Mouse (Mus musculus) heart, embryonic 15.5 days (tissue): ENCODE measurements around the gene Cth. TPM values are rescaled to one million over a fixed set of nuclear protein-coding genes. Genes with fewer than 3 reads are reported as not detected.
"Not testable (repeated sequence)": the region's sequence is repeated elsewhere in the genome, so short reads cannot be mapped to it uniquely, and the experiment has no call there.

Experiments used
- ATAC-seq: fragments of 200-750 bp; cut with Nextera tagmentation; replicated peaks from 2 replicates; pipeline ENCODE4 v1.8.0; 2017; ENCODE audit warnings: low read depth, moderate TSS enrichment; ENCODE audit not compliant: insufficient number of reproducible peaks, insufficient read depth, low FRiP score
- H3K27ac ChIP-seq: fragments of 300-500 bp; sonication (generic); 2 replicates; pipeline ENCODE4 v1.5.1; 2015; ENCODE audit warnings: mild to moderate bottlenecking, inconsistent platforms
- H3K27me3 ChIP-seq: fragments of 300-500 bp; sonication (generic); 2 replicates; pipeline ENCODE4 v1.6.1; 2015; ENCODE audit warnings: inconsistent platforms
- H3K36me3 ChIP-seq: fragments of 300-500 bp; sonication (generic); 2 replicates; pipeline ENCODE4 v1.6.1; 2015; ENCODE audit warnings: mild to moderate bottlenecking, inconsistent platforms
- H3K4me1 ChIP-seq: fragments of 300-500 bp; sonication (generic); replicated peaks from 2 replicates; pipeline ENCODE4 v1.6.1; 2015; ENCODE audit warnings: inconsistent platforms
- H3K4me2 ChIP-seq: fragments of 300-500 bp; sonication (generic); 2 replicates; pipeline ENCODE4 v1.6.1; 2015; ENCODE audit warnings: inconsistent platforms, mild to moderate bottlenecking, moderate library complexity
- H3K4me3 ChIP-seq: fragments of 300-500 bp; sonication (generic); 2 replicates; pipeline ENCODE4 v1.5.1; 2015; ENCODE audit warnings: mild to moderate bottlenecking, inconsistent platforms
- H3K9ac ChIP-seq: fragments of 300-500 bp; sonication (generic); 2 replicates; pipeline ENCODE4 v1.6.1; 2015; ENCODE audit warnings: mild to moderate bottlenecking, inconsistent platforms
- H3K9me3 ChIP-seq: fragments of 300-500 bp; sonication (generic); replicated peaks from 2 replicates; pipeline ENCODE4 v1.6.1; 2016; ENCODE audit warnings: inconsistent platforms
- WGBS: fragments of 180-500 bp; shearing (Covaris S2); methylation state at CpG from one replicate; pipeline ENCODE4 v1.1.7; 2015; ENCODE audit warnings: mixed read lengths; 5-methylcytosine and 5-hydroxymethylcytosine counted together
- polyA plus RNA-seq: library from polyadenylated mRNA; unstranded; fragments of >200 nt; fragmentation: Nextera tagmentation; extraction: Ambion mirVana; gene quantifications from 2 replicates; pipeline ENCODE4 v1.2.1, GENCODE M21; 2015

Gene Cth
- polyA plus RNA-seq, 1 experiment from 2014 or later: 2.1 TPM

GRCm38 (mm10) chr3:157933223-157933622 is 8.3 kb upstream of the Cth start:
- not testable (repeated sequence) for H3K36me3 ChIP-seq, ATAC-seq, H3K4me3 ChIP-seq, H3K9ac ChIP-seq, H3K4me2 ChIP-seq, H3K4me1 ChIP-seq, H3K27ac ChIP-seq, H3K27me3 ChIP-seq, H3K9me3 ChIP-seq
- 70% methylated on average over 5 of the region's 6 CpGs for WGBS

DNA sequence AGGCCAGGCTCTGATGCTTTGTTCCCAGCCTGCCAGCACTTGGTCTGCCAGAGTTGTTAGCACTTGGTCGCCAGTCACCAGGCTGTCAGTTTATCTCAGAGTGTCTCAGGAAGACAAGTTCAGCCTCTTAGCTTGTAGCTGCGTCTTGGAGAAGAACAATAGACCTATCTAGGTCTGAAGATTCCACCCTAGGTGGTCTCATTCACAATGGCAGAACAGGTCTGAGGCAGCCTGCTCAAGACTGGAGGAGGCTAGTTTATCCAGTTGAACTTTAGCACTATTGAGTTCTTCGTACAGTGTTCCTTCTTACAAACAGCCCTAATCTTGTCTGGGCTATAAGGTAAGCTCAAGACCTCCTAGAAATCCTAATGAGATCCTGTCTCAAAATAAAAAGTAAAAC is 7.2 kb upstream of the Cth start:
- H3K4me2 ChIP-seq: no peak overlapping the region
- H3K4me3 ChIP-seq: no peak overlapping the region
- H3K27ac ChIP-seq: no peak overlapping the region
- no peaks in the 10 kb centered on the region for H3K36me3 ChIP-seq
- no peaks in the 10 kb centered on the region for H3K27me3 ChIP-seq
- no peaks in the 10 kb centered on the region for H3K4me1 ChIP-seq
- no peak overlapping the region for H3K9ac ChIP-seq
- H3K9me3 ChIP-seq: no peaks in the 10 kb centered on the region
- no peak for ATAC-seq
- WGBS: 34% methylated on average over 3 of the region's 3 CpGs

DNA sequence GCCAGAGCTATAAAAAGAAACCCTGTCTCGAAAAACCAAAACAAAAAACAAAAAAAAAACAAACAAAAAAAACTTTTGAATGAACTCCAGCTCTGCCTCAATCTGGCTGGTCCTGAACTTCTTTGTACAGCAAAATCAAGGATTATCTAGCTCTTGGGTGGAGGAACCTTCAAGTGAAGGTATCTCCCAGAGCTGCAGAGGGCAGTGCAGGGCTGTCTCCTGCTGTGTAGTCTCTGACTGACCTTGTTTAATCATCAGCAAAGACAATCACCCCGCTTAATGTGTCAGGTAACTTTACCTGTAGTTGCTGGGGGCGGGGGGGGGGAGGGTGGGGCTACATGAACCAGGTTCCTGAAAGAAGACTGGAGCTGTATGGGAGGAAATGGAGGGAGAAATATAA is 6.7 kb upstream of the Cth start:
- H3K9ac ChIP-seq: no peak overlapping the region
- H3K27me3 ChIP-seq: no peaks in the 10 kb centered on the region
- H3K36me3 ChIP-seq: no peaks in the 10 kb centered on the region
- no peak overlapping the region for H3K27ac ChIP-seq
- H3K4me1 ChIP-seq: no peaks in the 10 kb centered on the region
- H3K4me3 ChIP-seq: no peak overlapping the region
- 47% methylated on average over 3 of the region's 3 CpGs for WGBS
- no peaks in the 10 kb centered on the region for H3K9me3 ChIP-seq
- ATAC-seq: no peak
- no peak overlapping the region for H3K4me2 ChIP-seq

DNA sequence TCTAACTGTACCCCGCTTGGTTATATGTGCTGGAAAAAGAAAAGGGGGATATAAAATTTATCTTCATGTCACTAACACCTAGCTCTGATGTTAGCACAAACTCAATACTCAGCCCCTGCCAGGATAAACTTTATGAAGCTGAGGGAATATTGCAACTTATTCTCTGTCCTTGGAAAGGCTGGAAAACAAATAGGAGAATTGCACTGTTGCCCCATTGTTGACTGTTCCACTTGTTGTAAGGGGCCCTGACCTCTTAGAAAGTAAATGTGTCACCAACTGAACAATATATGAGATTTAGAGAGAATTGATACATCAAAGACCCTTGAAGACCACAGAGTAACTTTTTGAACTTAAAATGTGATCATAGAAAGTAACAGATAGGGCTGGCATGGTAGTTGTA is 4.5 kb upstream of the Cth start:
- Histone ChIP-seq H3K9me3 (no peaks in the 10 kb centered on the region), H3K4me2 (no peak overlapping the region), H3K27ac (no peak overlapping the region), H3K27me3 (no peaks in the 10 kb centered on the region), H3K4me3 (no peak overlapping the region), H3K36me3 (no peaks in the 10 kb centered on the region), H3K4me1 (peaks cover 7% of the 10 kb centered on the region), H3K9ac (no peak overlapping the region)
- no peak for ATAC-seq
- WGBS: 80% methylated on average over 1 of the region's 1 CpGs

DNA sequence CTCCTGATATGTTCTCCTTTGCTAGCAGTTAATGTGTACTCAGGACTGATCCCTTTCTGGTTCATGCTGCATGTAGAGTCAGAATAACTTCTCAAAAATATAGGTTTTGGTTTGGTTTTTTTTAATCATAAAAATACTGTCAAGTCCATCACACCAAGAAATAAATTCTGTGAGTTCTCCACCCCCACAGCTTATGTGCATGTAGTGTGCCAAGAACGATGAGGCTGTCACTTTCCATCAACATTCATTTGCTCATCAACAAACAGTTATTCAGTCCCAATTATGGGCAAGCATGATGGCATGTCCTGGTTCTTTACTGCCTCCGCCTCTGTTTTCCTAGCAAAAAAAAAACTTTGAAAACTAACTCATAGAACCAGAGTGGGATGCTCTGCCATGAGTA is 3.9 kb upstream of the Cth start:
- no peaks in the 10 kb centered on the region for H3K9me3 ChIP-seq
- no peak for ATAC-seq

GRCm38 (mm10) chr3:157926761-157927160 is 1.9 kb upstream of the Cth start:
- H3K4me3 ChIP-seq: no peak overlapping the region
- no peaks in the 10 kb centered on the region for H3K36me3 ChIP-seq
- H3K4me1 ChIP-seq: peaks cover 9% of the 10 kb centered on the region
- H3K9me3 ChIP-seq: no peaks in the 10 kb centered on the region
- no peak overlapping the region for H3K4me2 ChIP-seq
- ATAC-seq: no peak
- H3K27ac ChIP-seq: no peak overlapping the region
- H3K27me3 ChIP-seq: no peaks in the 10 kb centered on the region
- WGBS: 37% methylated on average over 2 of the region's 2 CpGs
- no peak overlapping the region for H3K9ac ChIP-seq

More for the DNA sequence above, 3.9 kb upstream of the Cth start:
- Histone ChIP-seq H3K4me3 (no peak overlapping the region), H3K4me2 (no peak overlapping the region), H3K36me3 (no peaks in the 10 kb centered on the region), H3K27me3 (no peaks in the 10 kb centered on the region), H3K9ac (no peak overlapping the region), H3K4me1 (peaks cover 9% of the 10 kb centered on the region), H3K27ac (no peak overlapping the region)
- WGBS: 74% methylated on average over 2 of the region's 2 CpGs

- Histone ChIP-seq H3K36me3 (no peaks in the 10 kb centered on the region), H3K4me3 (no peak overlapping the region), H3K4me1 (peaks cover 9% of the 10 kb centered on the region), H3K9me3 (no peaks in the 10 kb centered on the region), H3K9ac (no peak overlapping the region), H3K4me2 (no peak overlapping the region), H3K27me3 (no peaks in the 10 kb centered on the region), H3K27ac (no peak overlapping the region)
- ATAC-seq: no peak
- WGBS: 84% methylated on average over 14 of the region's 14 CpGs
These were observed 1.0 kb upstream of the Cth start for GRCm38 (mm10) chr3:157925706-157926510.

- WGBS: 87% methylated on average over 3 of the region's 3 CpGs
- H3K9me3 ChIP-seq: no peaks in the 10 kb centered on the region
- no peak for ATAC-seq
These were observed 1.5 kb downstream of the Cth start for GRCm38 (mm10) chr3:157923268-157923835.

DNA sequence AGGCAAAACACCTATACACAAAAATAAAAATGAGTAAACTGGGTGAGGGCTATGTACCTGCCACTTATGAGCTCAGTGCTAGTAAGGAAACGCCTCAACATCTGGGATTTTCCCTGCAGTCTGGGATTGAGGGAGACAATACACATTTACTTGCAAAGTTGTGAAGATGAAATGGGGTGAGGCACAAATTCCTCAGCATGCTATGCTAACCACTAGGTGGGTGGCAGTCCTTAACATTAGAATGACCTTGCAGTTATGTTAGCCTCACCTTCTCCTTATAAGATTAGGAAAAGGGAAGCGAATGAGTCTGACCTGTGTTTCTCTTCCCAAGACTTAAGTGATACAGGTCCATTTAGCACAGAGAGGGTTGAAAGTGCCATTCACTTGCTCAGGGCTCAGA is 3.5 kb downstream of the Cth start:
- no peak overlapping the region for H3K4me3 ChIP-seq
- H3K4me2 ChIP-seq: no peak overlapping the region
- H3K4me1 ChIP-seq: peaks cover 9% of the 10 kb centered on the region
- no peak overlapping the region for H3K9ac ChIP-seq
- no peaks in the 10 kb centered on the region for H3K9me3 ChIP-seq
- H3K27me3 ChIP-seq: no peaks in the 10 kb centered on the region
- no peaks in the 10 kb centered on the region for H3K36me3 ChIP-seq
- WGBS: 77% methylated on average over 2 of the region's 2 CpGs
- H3K27ac ChIP-seq: no peak overlapping the region
- no peak for ATAC-seq

More at GRCm38 (mm10) chr3:157923268-157923835, 1.5 kb downstream of the Cth start:
- Histone ChIP-seq H3K9ac (no peak overlapping the region), H3K4me2 (no peak overlapping the region), H3K4me3 (no peak overlapping the region), H3K36me3 (no peaks in the 10 kb centered on the region), H3K4me1 (peaks cover 9% of the 10 kb centered on the region), H3K27ac (no peak overlapping the region), H3K27me3 (no peaks in the 10 kb centered on the region)

- Histone ChIP-seq H3K27me3 (no peaks in the 10 kb centered on the region), H3K36me3 (no peaks in the 10 kb centered on the region), H3K4me3 (no peak overlapping the region), H3K4me2 (no peak overlapping the region), H3K27ac (no peak overlapping the region), H3K4me1 (no peaks in the 10 kb centered on the region), H3K9ac (no peak overlapping the region), H3K9me3 (no peaks in the 10 kb centered on the region)
- WGBS: 91% methylated on average over 4 of the region's 4 CpGs
- no peak for ATAC-seq
These were observed 8.5 kb downstream of the Cth start for GRCm38 (mm10) chr3:157916336-157916735.

DNA sequence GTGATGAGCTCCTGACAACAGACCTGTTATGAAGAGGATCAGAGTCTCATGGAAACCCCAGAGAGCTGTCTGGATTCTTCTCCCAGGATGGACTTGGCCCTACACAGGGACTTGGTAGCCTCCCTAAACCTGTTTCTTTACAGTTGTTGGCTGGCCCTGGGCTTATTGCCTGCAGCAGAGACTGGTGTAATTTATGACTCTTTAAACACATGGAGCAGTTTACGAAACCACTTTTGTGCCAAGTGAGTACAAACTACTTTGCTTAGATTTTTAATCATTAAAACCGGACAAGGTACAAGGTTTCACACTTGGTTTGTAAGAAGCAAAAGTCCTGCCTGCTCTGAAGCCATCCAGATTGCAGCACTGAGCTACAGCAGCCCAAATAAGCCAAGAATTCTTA is 12.7 kb downstream of the Cth start:
- ATAC-seq: no peak
- WGBS: 90% methylated on average over 2 of the region's 2 CpGs
- Histone ChIP-seq H3K4me1 (no peaks in the 10 kb centered on the region), H3K9ac (no peak overlapping the region), H3K36me3 (no peaks in the 10 kb centered on the region), H3K9me3 (no peaks in the 10 kb centered on the region), H3K4me3 (no peak overlapping the region), H3K27ac (no peak overlapping the region), H3K4me2 (no peak overlapping the region), H3K27me3 (no peaks in the 10 kb centered on the region)

GRCm38 (mm10) chr3:157910262-157910661 is 14.6 kb downstream of the Cth start:
- no peak overlapping the region for H3K4me2 ChIP-seq
- H3K4me3 ChIP-seq: no peak overlapping the region
- no peaks in the 10 kb centered on the region for H3K9me3 ChIP-seq
- ATAC-seq: no peak
- no peaks in the 10 kb centered on the region for H3K36me3 ChIP-seq
- 74% methylated on average over 3 of the region's 3 CpGs for WGBS
- H3K9ac ChIP-seq: no peak overlapping the region
- no peaks in the 10 kb centered on the region for H3K4me1 ChIP-seq
- no peaks in the 10 kb centered on the region for H3K27me3 ChIP-seq
- no peak overlapping the region for H3K27ac ChIP-seq
